Comparison of ENCODE assay signal across 15 mouse cellular contexts in the genomic region with DNA sequence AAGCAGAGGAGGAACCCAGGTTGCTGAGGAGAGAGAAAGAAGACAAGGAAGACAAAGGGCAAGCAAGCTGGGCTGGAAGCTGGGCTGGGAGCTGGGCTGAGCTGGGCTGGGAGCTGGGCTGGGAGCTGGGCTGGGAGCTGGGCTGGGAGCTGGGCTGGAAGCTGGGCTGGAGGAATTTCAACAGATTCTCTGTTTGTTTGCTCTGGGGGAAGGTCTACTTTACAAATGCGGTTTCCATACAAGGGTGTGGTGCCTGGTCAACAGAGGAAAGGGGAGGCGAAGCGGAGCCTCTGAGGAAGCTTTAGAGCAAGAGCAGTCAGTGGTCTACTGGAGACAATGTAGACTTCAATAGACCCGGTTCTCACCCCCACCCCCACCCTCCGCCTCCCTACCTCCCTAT. TPM values are rescaled to one million over a fixed set of nuclear protein-coding genes. Genes with fewer than 3 reads are reported as not detected.
DNase-seq lines count a peak whose midpoint lies in the region; ATAC-seq and TF ChIP-seq lines count a peak whose summit lies in the region.
"Had no signal": no experiment of that assay in that cellular context is flagged by ENCODE, and none has a peak within 500 bp of the region (broad histone marks: within the 10 kb centered on the region; RNA-seq: fewer than 3 reads in every experiment).

No protein-coding gene starts in this region.

- no peak for DNase-seq in heart, postnatal 14 days
- DNase-seq in midbrain, postnatal 0 days (ENCODE audit: low spot score): no peak
- DNase-seq in liver: peak; percentile 23
- no peak for DNase-seq in thymus, postnatal 25 days
- no peak for DNase-seq in right cerebral cortex, adult 18-20 months
- DNase-seq: B cell, adult 2 months; kidney, adult 8-10 months; layer of hippocampus, adult 9-11 months had no signal

- no peaks in the 10 kb centered on the region for H3K9me3 ChIP-seq in heart, embryonic 12.5 days (replicated peaks)
- no peaks in the 10 kb centered on the region for H3K9me3 ChIP-seq in midbrain, embryonic 16.5 days (replicated peaks; ENCODE audit: control insufficient read depth, low read length, poor library complexity, severe bottlenecking)
- H3K9me3 ChIP-seq in midbrain, postnatal 0 days (ENCODE audit: low read length): no peaks in the 10 kb centered on the region
- H3K9me3 ChIP-seq in stomach, embryonic 16.5 days (replicated peaks; ENCODE audit: control insufficient read depth, low read length): no peaks in the 10 kb centered on the region
- H3K9me3 ChIP-seq: forebrain, embryonic 10.5 days; limb, embryonic 12.5 days had no signal

- intact Hi-C loops in heart, postnatal 14 days (cut with DNase I): no loop called here

- no peak for ATAC-seq in heart, embryonic 12.5 days (ENCODE audit: insufficient number of reproducible peaks, low FRiP score)
- no peak for ATAC-seq in midbrain, embryonic 16.5 days
- ATAC-seq in midbrain, postnatal 0 days (ENCODE audit: low FRiP score): no peak
- ATAC-seq in stomach, embryonic 16.5 days (ENCODE audit: insufficient read depth, low FRiP score): peak; percentile 79

- no peak overlapping the region for H3K4me3 ChIP-seq in heart, embryonic 12.5 days
- no peak overlapping the region for H3K4me3 ChIP-seq in midbrain, embryonic 16.5 days (ENCODE audit: low read depth, low read length)
- H3K4me3 ChIP-seq in midbrain, postnatal 0 days (ENCODE audit: low read depth, low read length): no peak overlapping the region
- no peak overlapping the region; the same call in 1 of the 2 replicates for H3K4me3 ChIP-seq in stomach, embryonic 16.5 days (replicated peaks; ENCODE audit: low read length)
- H3K4me3 ChIP-seq: forebrain, embryonic 10.5 days; limb, embryonic 12.5 days had no signal

- H3K36me3 ChIP-seq in heart, embryonic 12.5 days: no peaks in the 10 kb centered on the region
- H3K36me3 ChIP-seq in midbrain, embryonic 16.5 days (ENCODE audit: control insufficient read depth, insufficient read depth, low read length): no peaks in the 10 kb centered on the region
- no peaks in the 10 kb centered on the region for H3K36me3 ChIP-seq in midbrain, postnatal 0 days (ENCODE audit: insufficient read depth, low read length)
- H3K36me3 ChIP-seq in stomach, embryonic 16.5 days (ENCODE audit: control insufficient read depth, insufficient read depth, low read length): no peaks in the 10 kb centered on the region
- H3K36me3 ChIP-seq: forebrain, embryonic 10.5 days; limb, embryonic 12.5 days had no signal

- H3K4me1 ChIP-seq in heart, embryonic 12.5 days (replicated peaks): no peaks in the 10 kb centered on the region
- H3K4me1 ChIP-seq in midbrain, embryonic 16.5 days (ENCODE audit: control insufficient read depth, insufficient read depth, low read length): no peaks in the 10 kb centered on the region
- H3K4me1 ChIP-seq in midbrain, postnatal 0 days (ENCODE audit: insufficient read depth, low read length): no peaks in the 10 kb centered on the region
- H3K4me1 ChIP-seq in stomach, embryonic 16.5 days (ENCODE audit: control insufficient read depth, insufficient read depth, low read length): no peaks in the 10 kb centered on the region

- peak overlapping the region; percentile 17; the same call in 1 of the 2 replicates for H3K4me2 ChIP-seq in heart, embryonic 12.5 days
- peak overlapping the region; percentile 8; the same call in 1 of the 2 replicates for H3K4me2 ChIP-seq in midbrain, embryonic 16.5 days (ENCODE audit: low read length)
- no peak overlapping the region for H3K4me2 ChIP-seq in midbrain, postnatal 0 days (ENCODE audit: low read depth, low read length, poor library complexity, severe bottlenecking)
- H3K4me2 ChIP-seq in stomach, embryonic 16.5 days (ENCODE audit: low read depth, low read length): peak overlapping the region; percentile 32
- H3K4me2 ChIP-seq: limb, embryonic 12.5 days had no signal

- H3K27me3 ChIP-seq in heart, embryonic 12.5 days (replicated peaks): no peaks in the 10 kb centered on the region
- no peaks in the 10 kb centered on the region for H3K27me3 ChIP-seq in midbrain, embryonic 16.5 days (ENCODE audit: control insufficient read depth, insufficient read depth, low read depth, low read length)
- no peaks in the 10 kb centered on the region for H3K27me3 ChIP-seq in midbrain, postnatal 0 days (ENCODE audit: insufficient read depth, low read length)
- no peaks in the 10 kb centered on the region for H3K27me3 ChIP-seq in stomach, embryonic 16.5 days (ENCODE audit: control insufficient read depth, insufficient read depth, low read length)
- H3K27me3 ChIP-seq: limb, embryonic 12.5 days had no signal

- 43% methylated on average over 5 of the region's 5 CpGs for WGBS in heart, embryonic 12.5 days
- 45% methylated on average over 5 of the region's 5 CpGs for WGBS in midbrain, embryonic 16.5 days
- WGBS in midbrain, postnatal 0 days: 44% methylated on average over 5 of the region's 5 CpGs
- 41% methylated on average over 5 of the region's 5 CpGs for WGBS in stomach, embryonic 16.5 days

- TF ChIP-seq CTCF in midbrain, postnatal 0 days (IDR thresholded peaks at IDR 0.05): no peak

- no peak overlapping the region for H3K9ac ChIP-seq in heart, embryonic 12.5 days
- H3K9ac ChIP-seq in midbrain, embryonic 16.5 days (ENCODE audit: low read depth, low read length): no peak overlapping the region
- H3K9ac ChIP-seq in midbrain, postnatal 0 days (replicated peaks; ENCODE audit: low read length, poor library complexity, severe bottlenecking): no peak overlapping the region
- H3K9ac ChIP-seq in stomach, embryonic 16.5 days (ENCODE audit: low read length): peak overlapping the region; percentile 31; the same call in 1 of the 2 replicates
- H3K9ac ChIP-seq: limb, embryonic 12.5 days had no signal

- H3K27ac ChIP-seq in heart, embryonic 12.5 days (ENCODE audit: poor library complexity, severe bottlenecking): no peak overlapping the region
- no peak overlapping the region for H3K27ac ChIP-seq in midbrain, embryonic 16.5 days (ENCODE audit: low read length)
- H3K27ac ChIP-seq in midbrain, postnatal 0 days (ENCODE audit: low read depth, low read length): no peak overlapping the region
- H3K27ac ChIP-seq in stomach, embryonic 16.5 days (ENCODE audit: low read length): peak overlapping the region; percentile 46; the same call in 1 of the 2 replicates
- H3K27ac ChIP-seq: forebrain, embryonic 10.5 days; limb, embryonic 12.5 days had no signal

RNA-seq across cellular contexts. Expression of a gene that starts 9.4 kb away (rescaled TPM):
- 19.6 and 20.9 TPM in 2 replicates for polyA plus RNA-seq in heart, embryonic 12.5 days (2016; fragmentation: Nextera tagmentation; extraction: Ambion mirVana)
- total RNA-seq in heart, postnatal 14 days (2021): not detected
- polyA plus RNA-seq in midbrain, embryonic 16.5 days (2015; fragmentation: Nextera tagmentation; extraction: Ambion mirVana): 0.76 and 1.2 TPM in 2 replicates
- not detected in 2 replicates for total RNA-seq in midbrain, postnatal 0 days (2014; rRNA removed)
- polyA plus RNA-seq in midbrain, postnatal 0 days (2015; fragmentation: Nextera tagmentation; extraction: Ambion mirVana): 0.54 and 0.64 TPM in 2 replicates
- 1.9 and 3.1 TPM in 2 replicates for polyA plus RNA-seq in stomach, embryonic 16.5 days (2015; fragmentation: Nextera tagmentation; extraction: Ambion mirVana)
- total RNA-seq: granulocyte monocyte progenitor cell, adult 5-6 weeks had no signal

RNA-seq across cellular contexts. Expression of a gene that starts 28.2 kb away (rescaled TPM):
- polyA plus RNA-seq in heart, embryonic 12.5 days (2016; fragmentation: Nextera tagmentation; extraction: Ambion mirVana): 0.06 TPM in 1 of 2 replicates, not detected in the other
- not detected for total RNA-seq in heart, postnatal 14 days (2021)
- polyA plus RNA-seq in midbrain, embryonic 16.5 days (2015; fragmentation: Nextera tagmentation; extraction: Ambion mirVana): not detected in 2 replicates
- total RNA-seq in midbrain, postnatal 0 days (2014; rRNA removed): not detected in 2 replicates
- not detected in 2 replicates for polyA plus RNA-seq in midbrain, postnatal 0 days (2015; fragmentation: Nextera tagmentation; extraction: Ambion mirVana)
- not detected in 2 replicates for polyA plus RNA-seq in stomach, embryonic 16.5 days (2015; fragmentation: Nextera tagmentation; extraction: Ambion mirVana)
- total RNA-seq: granulocyte monocyte progenitor cell, adult 5-6 weeks had no signal
- polyA plus RNA-seq: brain, embryonic 14.5 days; forebrain, embryonic 10.5 days; limb, embryonic 12.5 days had no signal

RNA-seq across cellular contexts. Expression of a gene that starts 28.2 kb away (rescaled TPM):
- 0.17 and 0.72 TPM in 2 replicates for polyA plus RNA-seq in heart, embryonic 12.5 days (2016; fragmentation: Nextera tagmentation; extraction: Ambion mirVana)
- not detected for total RNA-seq in heart, postnatal 14 days (2021)
- not detected in 2 replicates for polyA plus RNA-seq in midbrain, embryonic 16.5 days (2015; fragmentation: Nextera tagmentation; extraction: Ambion mirVana)
- not detected in 2 replicates for total RNA-seq in midbrain, postnatal 0 days (2014; rRNA removed)
- polyA plus RNA-seq in midbrain, postnatal 0 days (2015; fragmentation: Nextera tagmentation; extraction: Ambion mirVana): 0.15 TPM in 1 of 2 replicates, not detected in the other
- polyA plus RNA-seq in stomach, embryonic 16.5 days (2015; fragmentation: Nextera tagmentation; extraction: Ambion mirVana): 0.06 TPM in 1 of 2 replicates, not detected in the other
- total RNA-seq: granulocyte monocyte progenitor cell, adult 5-6 weeks had no signal
- polyA plus RNA-seq: brain, embryonic 14.5 days; limb, embryonic 12.5 days had no signal

RNA-seq across cellular contexts. Expression of a gene that starts 28.3 kb away (rescaled TPM):
- not detected in 2 replicates for polyA plus RNA-seq in heart, embryonic 12.5 days (2016; fragmentation: Nextera tagmentation; extraction: Ambion mirVana)
- not detected for total RNA-seq in heart, postnatal 14 days (2021)
- polyA plus RNA-seq in midbrain, embryonic 16.5 days (2015; fragmentation: Nextera tagmentation; extraction: Ambion mirVana): not detected in 2 replicates
- not detected in 2 replicates for total RNA-seq in midbrain, postnatal 0 days (2014; rRNA removed)
- polyA plus RNA-seq in midbrain, postnatal 0 days (2015; fragmentation: Nextera tagmentation; extraction: Ambion mirVana): not detected in 2 replicates
- not detected in 2 replicates for polyA plus RNA-seq in stomach, embryonic 16.5 days (2015; fragmentation: Nextera tagmentation; extraction: Ambion mirVana)
- total RNA-seq: granulocyte monocyte progenitor cell, adult 5-6 weeks had no signal
- polyA plus RNA-seq: brain, embryonic 14.5 days; forebrain, embryonic 10.5 days; limb, embryonic 12.5 days had no signal

RNA-seq across cellular contexts. Expression of a gene that starts 58.9 kb away (rescaled TPM):
- polyA plus RNA-seq in heart, embryonic 12.5 days (2016; fragmentation: Nextera tagmentation; extraction: Ambion mirVana): 0.05 TPM in 1 of 2 replicates, not detected in the other
- total RNA-seq in heart, postnatal 14 days (2021): not detected
- 0.09 TPM in 1 of 2 replicates, not detected in the other for polyA plus RNA-seq in midbrain, embryonic 16.5 days (2015; fragmentation: Nextera tagmentation; extraction: Ambion mirVana)
- not detected in 2 replicates for total RNA-seq in midbrain, postnatal 0 days (2014; rRNA removed)
- 0.05 and 0.16 TPM in 2 replicates for polyA plus RNA-seq in midbrain, postnatal 0 days (2015; fragmentation: Nextera tagmentation; extraction: Ambion mirVana)
- polyA plus RNA-seq in stomach, embryonic 16.5 days (2015; fragmentation: Nextera tagmentation; extraction: Ambion mirVana): not detected in 2 replicates
- total RNA-seq: granulocyte monocyte progenitor cell, adult 5-6 weeks had no signal
- polyA plus RNA-seq: brain, embryonic 14.5 days; forebrain, embryonic 10.5 days; limb, embryonic 12.5 days had no signal
